Mouse (Mus musculus) MEL (cell line): Measurements from ENCODE around the gene Igf2bp1. TPM values are rescaled to one million over a fixed set of nuclear protein-coding genes. Genes with fewer than 3 reads are reported as not detected.
A peak's percentile ranks its signal among the peaks of the same experiment; 100 is the strongest.

Experiments used
- DNase-seq: peaks from one replicate; pipeline ENCODE4 v3.0.0; 2011; ENCODE audit warnings: low read depth, low spot score
- H3K27ac ChIP-seq: 2 replicates; pipeline ENCODE4 v1.5.1; 2012; ENCODE audit warnings: low read depth, mild to moderate bottlenecking, control low read depth, low read length, moderate library complexity; ENCODE audit not compliant: control insufficient read depth
- H3K27me3 ChIP-seq, 2 experiments: fragments of 150-350 bp in 1 of 2; sonication (generic) in 1 of 2; 2 replicates each; pipeline ENCODE4 v1.6.1; 2012; ENCODE audit warnings: low read length in 2 of 2, mild to moderate bottlenecking in 2 of 2, improper control_type of control experiment in 1 of 2, moderate library complexity in 1 of 2; ENCODE audit not compliant: insufficient read depth in 2 of 2, control insufficient read depth in 1 of 2
- H3K36me3 ChIP-seq, 2 experiments: 2 replicates each; pipeline ENCODE4 v1.6.1; 2012 to 2014; ENCODE audit warnings: low read length in 2 of 2, improper control_type of control experiment in 1 of 2, inconsistent platforms in 1 of 2, mild to moderate bottlenecking in 1 of 2; ENCODE audit not compliant: insufficient read depth in 2 of 2, control insufficient read depth in 1 of 2
- H3K4me1 ChIP-seq, 2 experiments: fragments of 150-350 bp in 1 of 2; sonication (generic) in 1 of 2; 2 replicates each; pipeline ENCODE4 v1.6.1; 2012; ENCODE audit warnings: low read length in 2 of 2, improper control_type of control experiment in 1 of 2, mild to moderate bottlenecking in 1 of 2; ENCODE audit not compliant: insufficient read depth in 2 of 2, control insufficient read depth in 1 of 2
- H3K4me3 ChIP-seq, 2 experiments: fragments of 150-350 bp in 1 of 2; sonication (generic) in 1 of 2; 2 replicates each; pipeline ENCODE4 v1.5.1; 2012; ENCODE audit warnings: low read depth in 2 of 2, low read length in 2 of 2, mild to moderate bottlenecking in 2 of 2, moderate library complexity in 2 of 2, control low read depth in 1 of 2, improper control_type of control experiment in 1 of 2; ENCODE audit not compliant: control insufficient read depth in 1 of 2, insufficient read depth in 1 of 2
- H3K79me2 ChIP-seq: 2 replicates; pipeline ENCODE4 v1.6.1; 2012; ENCODE audit warnings: mild to moderate bottlenecking, low read length, moderate library complexity; ENCODE audit not compliant: control insufficient read depth, poor library complexity, insufficient read depth
- H3K9ac ChIP-seq: 2 replicates; pipeline ENCODE4 v1.6.1; 2012; ENCODE audit warnings: low read depth, mild to moderate bottlenecking, control low read depth, low read length, moderate library complexity; ENCODE audit not compliant: control insufficient read depth, poor library complexity, severe bottlenecking
- H3K9me3 ChIP-seq: fragments of 150-350 bp; sonication (generic); replicated peaks from 2 replicates; pipeline ENCODE4 v1.6.1; 2012; ENCODE audit warnings: mild to moderate bottlenecking, low read length, improper control_type of control experiment, moderate library complexity; ENCODE audit not compliant: insufficient read depth
- CHD2 ChIP-seq: IDR thresholded peaks from 2 replicates; pipeline ENCODE4 v1.6.1; 2011; ENCODE audit warnings: low read length, improper control_type of control experiment
- CTCF ChIP-seq, 3 experiments: IDR thresholded peaks in 2 of 3; conservative IDR thresholded peaks in 1 of 3; 2 replicates each; pipeline ENCODE4 v1.5.1; 2011 to 2012; ENCODE audit warnings: low read length in 3 of 3, low read depth in 2 of 3, mild to moderate bottlenecking in 2 of 3, improper control_type of control experiment in 1 of 3, inconsistent platforms in 1 of 3, mixed read lengths in 1 of 3, moderate library complexity in 1 of 3; ENCODE audit not compliant: control insufficient read depth in 1 of 3, insufficient read depth in 1 of 3, poor library complexity in 1 of 3, severe bottlenecking in 1 of 3
- GATA1 ChIP-seq: IDR thresholded peaks from 2 replicates; pipeline ENCODE4 v1.6.1; 2011; ENCODE audit warnings: low read depth, low read length, improper control_type of control experiment
- HCFC1 ChIP-seq: IDR thresholded peaks from 2 replicates; pipeline ENCODE4 v1.6.1; 2012; ENCODE audit warnings: low read depth, mild to moderate bottlenecking, inconsistent platforms, low read length, improper control_type of control experiment, moderate library complexity
- JUND ChIP-seq: IDR thresholded peaks from 2 replicates; pipeline ENCODE4 v1.6.1; 2011; ENCODE audit warnings: low read depth, mild to moderate bottlenecking, improper control_type of control experiment, low read length
- MAZ ChIP-seq: IDR thresholded peaks from 2 replicates; pipeline ENCODE4 v1.6.1; 2012; ENCODE audit warnings: low read depth, mild to moderate bottlenecking, inconsistent platforms, low read length, improper control_type of control experiment
- MYB ChIP-seq: IDR thresholded peaks from 2 replicates; pipeline ENCODE4 v1.6.1; 2011; ENCODE audit warnings: mild to moderate bottlenecking, low read depth, low read length, improper control_type of control experiment
- MYC ChIP-seq: IDR thresholded peaks from 2 replicates; pipeline ENCODE4 v1.6.1; 2011; ENCODE audit warnings: low read depth, mild to moderate bottlenecking, low read length, improper control_type of control experiment, moderate library complexity
- POLR2AphosphoS5 ChIP-seq: IDR thresholded peaks from 2 replicates; pipeline ENCODE4 v1.6.1; 2012; ENCODE audit warnings: low read depth, borderline replicate concordance, mild to moderate bottlenecking, inconsistent platforms, low read length, moderate library complexity, mixed read lengths
- RAD21 ChIP-seq: IDR thresholded peaks from 2 replicates; pipeline ENCODE4 v1.6.1; 2011; ENCODE audit warnings: mild to moderate bottlenecking, low read depth, low read length, improper control_type of control experiment
- SMC3 ChIP-seq: IDR thresholded peaks from 2 replicates; pipeline ENCODE4 v1.6.1; 2011; ENCODE audit warnings: low read depth, low read length, improper control_type of control experiment
- TAL1 ChIP-seq: IDR thresholded peaks from 2 replicates; pipeline ENCODE4 v1.6.1; 2012; ENCODE audit warnings: mild to moderate bottlenecking, inconsistent platforms, low read length, moderate library complexity, mixed read lengths
- ZC3H11A ChIP-seq: IDR thresholded peaks from 2 replicates; pipeline ENCODE4 v1.6.1; 2012; ENCODE audit warnings: low read depth, mild to moderate bottlenecking, inconsistent platforms, low read length, improper control_type of control experiment
- ZKSCAN1 ChIP-seq: IDR thresholded peaks from 2 replicates; pipeline ENCODE4 v1.6.1; 2012; ENCODE audit warnings: low read depth, mild to moderate bottlenecking, inconsistent platforms, low read length, improper control_type of control experiment, moderate library complexity
- ZNF384 ChIP-seq: IDR thresholded peaks from 2 replicates; pipeline ENCODE4 v1.6.1; 2012; ENCODE audit warnings: low read depth, mild to moderate bottlenecking, inconsistent platforms, low read length, improper control_type of control experiment
- polyA plus RNA-seq, 2 experiments: library from polyadenylated mRNA; stranded (reverse) in 1 of 2; unstranded in 1 of 2; fragments of >175 nt in 1 of 2; fragments of >200 nt in 1 of 2; gene quantifications; 2 replicates each; pipeline versions ENCODE4 v1.2.1 to v1.2.4; 2012; ENCODE audit warnings: low replicate concordance in 2 of 2, low read depth in 1 of 2; ENCODE audit not compliant: insufficient read length in 2 of 2, insufficient read depth in 1 of 2, missing spikeins in 1 of 2
- total RNA-seq: library from RNA; depleted of rRNA; stranded (reverse); fragments of 300-350 nt; gene quantifications from 2 replicates; pipeline ENCODE4 v1.2.3, GENCODE M21; 2012

The Igf2bp1 gene
- total and polyA plus RNA-seq, 3 experiments, result 0.15 TPM; not detected in 2

- TF ChIP-seq POLR2AphosphoS5, result no peak
- TF ChIP-seq MAZ, result no peak
- no peak for TF ChIP-seq GATA1
- no peak for TF ChIP-seq MYB
- no peak for TF ChIP-seq JUND
- peak; percentile 62 for TF ChIP-seq RAD21
- no peak for TF ChIP-seq HCFC1
- TF ChIP-seq CHD2, result no peak
Observed at GRCm38 (mm10) chr11:95976290-95976689, 29.4 kb downstream of the Igf2bp1 start (continued).

GRCm38 (mm10) chr11:95975694-95976093, 30.0 kb downstream of the Igf2bp1 start:
- H3K36me3 ChIP-seq, result no peaks in the 10 kb centered on the region
- peak; percentile 49 for DNase-seq
- TF ChIP-seq CTCF (IDR thresholded peaks at IDR 0.05 in 2 of 3, conservative IDR thresholded peaks at IDR 0.05 in 1 of 3; ENCODE audit: control insufficient read depth in 1 of 3, insufficient read depth in 1 of 3, low read depth in 2 of 3, low read length in 3 of 3, poor library complexity in 1 of 3, severe bottlenecking in 1 of 3) (peak; percentile 55 to 68 (median 60)), MYC (peak; percentile 83; the same call in 1 of the 2 replicates), ZKSCAN1 (no peak), CHD2 (no peak), RAD21 (peak; percentile 45), ZC3H11A (0 out of 2 replicates have a peak, but pooled peaks have one; percentile 33), SMC3 (peak; percentile 63)

DNA sequence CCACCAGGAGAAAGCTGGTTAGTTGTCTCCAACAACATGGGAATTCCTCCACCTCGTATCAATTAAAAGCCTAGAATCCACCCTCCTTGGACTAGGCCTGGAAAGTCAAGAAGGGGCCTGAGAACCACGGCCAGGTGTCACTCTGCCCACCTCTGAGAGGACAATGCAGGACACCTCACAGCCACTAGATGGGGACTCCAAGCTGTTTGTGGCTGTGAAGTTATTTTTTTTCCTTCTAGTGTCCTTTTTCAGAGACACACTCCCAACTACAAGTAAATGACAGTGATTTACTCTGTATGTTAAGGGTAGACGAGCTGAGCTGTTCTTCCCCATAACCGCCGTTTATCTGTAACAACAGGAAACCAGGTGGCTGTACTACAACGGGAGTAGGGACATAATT, 32.6 kb downstream of the Igf2bp1 start:
- peak; percentile 21; the same call in 1 of the 2 replicates for TF ChIP-seq ZNF384
- peak; percentile 18 to 42 (median 28); a peak in 3 of 6 replicates for TF ChIP-seq CTCF (IDR thresholded peaks at IDR 0.05 in 2 of 3, conservative IDR thresholded peaks at IDR 0.05 in 1 of 3; ENCODE audit: control insufficient read depth in 1 of 3, insufficient read depth in 1 of 3, low read depth in 2 of 3, low read length in 3 of 3, poor library complexity in 1 of 3, severe bottlenecking in 1 of 3)
- no peak for TF ChIP-seq CHD2
- no peak for TF ChIP-seq HCFC1
- TF ChIP-seq SMC3, result peak; percentile 34; the same call in 1 of the 2 replicates
- peak; percentile 30 for TF ChIP-seq RAD21
- no peak for TF ChIP-seq TAL1
- TF ChIP-seq, all 39 proteins: peak for 4
- H3K4me1 ChIP-seq, result no peaks in the 10 kb centered on the region
- H3K4me3 ChIP-seq, result no peak overlapping the region
- H3K9me3 ChIP-seq, result no peaks in the 10 kb centered on the region
- H3K27ac ChIP-seq, result no peak overlapping the region
- H3K79me2 ChIP-seq, result no peaks in the 10 kb centered on the region
- H3K36me3 ChIP-seq, result no peaks in the 10 kb centered on the region
- no peak overlapping the region for H3K9ac ChIP-seq
- peaks cover 6 to 15% of the 10 kb centered on the region in 2 experiments for H3K27me3 ChIP-seq
- no peak for DNase-seq

More at GRCm38 (mm10) chr11:95975694-95976093, 30.0 kb downstream of the Igf2bp1 start:
- Histone ChIP-seq H3K27ac (no peak overlapping the region), H3K4me3 (no peak overlapping the region), H3K9ac (no peak overlapping the region), H3K27me3 (peaks cover 0 to 11% of the 10 kb centered on the region in 2 experiments), H3K9me3 (no peaks in the 10 kb centered on the region), H3K79me2 (no peaks in the 10 kb centered on the region), H3K4me1 (no peaks in the 10 kb centered on the region)
